Mouse (Mus musculus) Patski (cell line): Measurements from ENCODE around the gene Slc25a21. TPM values are rescaled to one million over a fixed set of nuclear protein-coding genes. Genes with fewer than 3 reads are reported as not detected.

Experiments used
- ATAC-seq: fragments of 100-300 bp; one replicate; pipeline ENCODE4 v1.8.0; 2021
- CTCF ChIA-PET: fragments of 350-600 bp; sonication (Branson Sonifier 250); formaldehyde crosslinking; loops from one replicate; lab custom pipeline; 2022; ENCODE audit warnings: inconsistent platforms; lab: Charles Lee
- POLR2A ChIA-PET: fragments of 350-600 bp; sonication (Branson Sonifier 250); formaldehyde crosslinking; loops from one replicate; lab custom pipeline; 2022; ENCODE audit warnings: antibody characterized with exemption, inconsistent platforms; lab: Charles Lee
- DNase-seq: peaks from one replicate; pipeline ENCODE4 v3.0.0-alpha.2; 2011; ENCODE audit warnings: low read depth, low spot score
- H3K27me3 ChIP-seq: fragments of 371-371 bp; one replicate; pipeline ENCODE4 v1.5.1; 2021
- CTCF ChIP-seq: fragments of 100-300 bp; IDR thresholded peaks from one replicate; pipeline ENCODE4 v1.5.1; 2021
- in situ Hi-C: fragments of 300-500 bp; cut with MboI; formaldehyde crosslinking; loops from 3 replicates; pipeline ENCODE4 v1.11.1; 2018; ENCODE audit warnings: low pct_unique_long_range_greater_than_20kb, mixed read lengths
- polyA plus RNA-seq: library from polyadenylated mRNA; unstranded; gene quantifications from one replicate; pipeline ENCODE4 v1.2.3, GENCODE M21; 2021

Gene Slc25a21
- polyA plus RNA-seq, 1 experiment from 2014 or later: 1.1 TPM

DNA sequence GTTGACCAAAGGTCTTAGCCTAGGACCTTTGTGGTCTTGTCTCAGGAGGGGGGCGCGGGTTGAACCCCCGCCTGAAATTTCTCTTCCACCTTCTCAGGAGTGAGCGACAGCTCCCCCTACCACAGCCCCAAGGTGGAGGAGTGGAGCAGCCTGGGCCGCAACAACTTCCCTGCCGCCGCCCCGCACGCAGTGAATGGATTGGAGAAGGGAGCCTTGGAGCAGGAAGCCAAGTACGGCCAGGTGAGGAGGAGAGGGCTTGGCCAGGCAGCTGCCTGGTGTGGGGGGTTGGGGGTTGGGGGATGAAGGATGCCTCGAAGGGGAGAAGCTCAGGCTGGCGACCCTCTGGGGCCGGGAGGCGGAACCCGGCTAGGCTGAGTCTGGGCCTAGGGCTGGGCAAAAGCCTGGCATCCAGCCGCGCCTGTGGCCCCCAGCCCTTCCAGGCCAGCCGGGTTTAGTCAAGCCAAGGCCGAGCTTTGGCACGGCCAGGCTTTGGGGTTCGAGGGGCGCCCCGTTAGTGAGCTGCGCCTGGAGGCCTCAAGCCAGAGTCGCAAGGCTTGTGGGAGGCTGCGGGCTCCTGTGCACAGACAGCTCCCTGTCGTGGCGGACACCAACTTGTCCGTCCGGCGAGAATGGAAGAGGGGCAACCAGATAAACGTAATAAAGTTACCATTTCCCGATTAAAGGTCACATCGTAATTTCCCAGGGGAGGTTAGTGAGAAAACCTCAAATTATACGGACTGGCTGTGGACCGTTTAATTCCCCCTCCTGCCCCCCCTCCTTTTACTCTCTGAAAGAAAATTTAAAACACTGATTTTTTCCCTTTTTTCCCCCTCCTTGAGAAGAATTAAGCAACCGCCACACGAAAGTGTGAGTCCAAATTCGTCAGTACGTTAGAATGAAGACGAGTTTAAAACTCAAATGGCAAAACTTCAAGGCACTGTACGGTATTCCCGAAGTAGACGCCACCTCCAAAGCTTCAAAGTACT lies 497.1 kb downstream of the Slc25a21 start:
- no peak for ATAC-seq
- in situ Hi-C loops: loop anchor here (10.0 kb wide), 1 partner anchor 205 kb away; no protein-coding TSS in a partner anchor
- POLR2A ChIA-PET: no interaction called here
- TF ChIP-seq CTCF: no peak
- no peak for DNase-seq
- CTCF ChIA-PET: no interaction called here
- H3K27me3 ChIP-seq: no peaks in the 10 kb centered on the region

DNA sequence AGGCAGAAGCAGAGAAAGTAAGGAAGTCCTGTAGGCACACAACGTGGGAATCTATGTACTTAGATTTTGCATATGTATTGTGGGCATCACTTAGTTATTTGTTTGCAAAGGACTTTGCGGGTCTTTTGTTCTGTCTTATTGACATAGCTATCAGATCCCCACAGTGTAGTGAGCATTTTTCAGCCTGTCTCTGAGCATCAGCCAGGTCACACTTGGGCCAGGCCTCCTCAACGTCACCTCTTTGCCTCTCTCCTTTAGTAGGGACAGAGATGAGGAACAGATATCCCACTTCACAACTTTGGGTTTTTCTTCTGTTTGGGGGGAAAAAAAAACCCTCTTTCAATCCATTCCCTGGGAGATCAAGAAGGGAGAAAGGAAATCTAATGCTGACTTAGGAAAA lies 497.9 kb downstream of the Slc25a21 start:
- ChIA-PET POLR2A (no interaction called here), CTCF (no interaction called here)
- no peaks in the 10 kb centered on the region for H3K27me3 ChIP-seq
- no peak for DNase-seq
- TF ChIP-seq CTCF: no peak
- in situ Hi-C loops: loop anchor here (10.0 kb wide), 1 partner anchor 205 kb away; no protein-coding TSS in a partner anchor
- no peak for ATAC-seq

DNA sequence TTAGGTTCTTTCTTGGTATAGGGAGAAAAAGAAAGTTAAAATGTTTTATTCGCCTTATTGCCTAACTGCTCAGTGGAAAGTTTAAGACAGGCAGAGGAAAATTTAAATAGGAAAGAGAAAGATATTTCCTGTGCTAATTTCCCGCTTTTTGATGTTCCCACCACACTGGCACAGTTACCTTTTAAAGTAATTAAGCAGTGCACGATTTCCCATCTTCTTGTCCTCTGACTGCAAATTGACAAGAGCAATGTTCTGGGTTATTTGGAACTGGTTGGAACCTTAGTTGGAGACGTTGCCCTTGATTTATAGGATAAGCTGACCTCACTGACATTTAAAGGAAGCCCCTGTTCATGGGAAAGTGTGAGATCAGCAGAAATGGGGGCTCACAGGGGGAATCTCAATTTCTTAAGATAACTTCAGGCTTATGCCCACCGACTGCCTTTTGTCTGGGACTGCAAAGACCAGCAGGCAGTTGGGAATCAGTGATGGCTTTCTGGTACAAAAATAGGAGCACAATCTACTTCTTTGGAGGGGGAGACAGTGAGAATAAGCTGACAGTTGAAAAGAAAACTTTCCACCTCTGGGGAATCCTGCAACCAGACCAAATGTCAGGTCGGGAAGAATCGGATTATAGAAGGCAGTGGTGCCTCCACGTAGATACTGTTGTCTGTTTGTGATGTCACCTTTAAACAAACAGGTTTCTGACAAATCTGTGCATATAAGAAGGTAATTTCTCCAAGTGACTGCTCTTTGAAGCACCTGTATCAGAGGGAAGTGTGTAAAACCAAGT lies 498.9 kb downstream of the Slc25a21 start:
- no peak for ATAC-seq
- TF ChIP-seq CTCF: no peak
- ChIA-PET CTCF (no interaction called here), POLR2A (no interaction called here)
- in situ Hi-C loops: loop anchor here (10.0 kb wide), 1 partner anchor 206 kb away; no protein-coding TSS in a partner anchor
- no peaks in the 10 kb centered on the region for H3K27me3 ChIP-seq
- no peak for DNase-seq

DNA sequence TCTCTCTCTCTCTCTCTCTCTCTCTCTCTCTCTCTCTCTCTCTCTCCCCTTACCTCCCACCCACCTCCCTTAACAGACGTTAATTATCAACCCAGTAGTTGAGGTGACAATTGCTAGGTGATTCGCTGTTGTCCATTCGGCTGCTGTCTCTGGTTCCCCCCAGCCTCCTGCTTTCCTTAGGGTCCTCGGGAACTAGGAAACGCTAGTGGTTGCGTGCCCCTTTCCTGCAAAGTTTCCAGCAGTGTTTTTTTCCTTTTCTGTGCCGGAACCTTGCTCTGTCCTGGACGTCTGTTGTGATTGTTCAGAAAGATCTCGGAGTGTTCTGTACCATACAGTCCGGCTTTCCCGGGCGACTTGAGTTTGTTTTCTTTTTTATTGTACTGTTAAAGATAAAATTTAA lies 499.5 kb downstream of the Slc25a21 start:
- ATAC-seq (no peak), DNase-seq (no peak)
- ChIA-PET POLR2A (no interaction called here), CTCF (no interaction called here)
- in situ Hi-C loops: loop anchor here (10.0 kb wide), 1 partner anchor 207 kb away; no protein-coding TSS in a partner anchor
- no peaks in the 10 kb centered on the region for H3K27me3 ChIP-seq
- TF ChIP-seq CTCF: no peak

DNA sequence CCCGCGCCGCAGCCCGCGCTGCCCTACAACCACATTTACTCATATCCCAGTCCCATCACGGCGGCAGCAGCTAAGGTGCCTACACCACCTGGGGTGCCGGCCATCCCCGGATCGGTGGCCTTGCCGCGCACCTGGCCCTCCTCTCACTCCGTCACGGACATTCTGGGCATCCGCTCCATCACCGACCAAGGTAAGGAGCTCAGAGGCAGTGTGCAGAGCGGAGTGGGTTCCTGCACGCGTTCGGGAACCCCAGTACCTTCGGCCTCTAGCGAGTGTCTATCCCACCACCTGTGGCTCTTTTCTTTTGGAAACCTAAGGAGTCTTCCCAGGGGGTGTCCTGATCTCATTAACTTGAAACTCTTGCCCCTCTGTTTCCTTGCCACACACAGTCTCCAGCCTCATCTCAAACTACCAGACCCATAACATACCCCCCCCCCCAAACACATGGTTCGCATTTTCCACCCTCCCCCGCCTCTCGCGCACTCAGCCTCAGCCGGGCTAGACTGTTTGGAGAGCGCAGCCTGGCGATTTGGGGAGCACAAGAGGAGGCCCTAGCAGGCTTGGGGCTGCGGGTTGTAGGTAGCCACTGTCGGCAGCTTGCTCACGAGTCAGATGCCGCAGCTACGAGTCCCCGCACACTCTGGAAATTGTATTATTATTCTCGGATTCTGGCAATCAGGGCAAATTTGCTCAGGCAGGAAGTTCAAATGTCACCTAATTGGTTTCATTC lies 500.1 kb downstream of the Slc25a21 start:
- no peaks in the 10 kb centered on the region for H3K27me3 ChIP-seq
- no peak for DNase-seq
- CTCF ChIA-PET: no interaction called here
- POLR2A ChIA-PET: no interaction called here
- TF ChIP-seq CTCF: no peak
- ATAC-seq: no peak
- in situ Hi-C loops: loop anchor here (10.0 kb wide), 1 partner anchor 208 kb away; no protein-coding TSS in a partner anchor

DNA sequence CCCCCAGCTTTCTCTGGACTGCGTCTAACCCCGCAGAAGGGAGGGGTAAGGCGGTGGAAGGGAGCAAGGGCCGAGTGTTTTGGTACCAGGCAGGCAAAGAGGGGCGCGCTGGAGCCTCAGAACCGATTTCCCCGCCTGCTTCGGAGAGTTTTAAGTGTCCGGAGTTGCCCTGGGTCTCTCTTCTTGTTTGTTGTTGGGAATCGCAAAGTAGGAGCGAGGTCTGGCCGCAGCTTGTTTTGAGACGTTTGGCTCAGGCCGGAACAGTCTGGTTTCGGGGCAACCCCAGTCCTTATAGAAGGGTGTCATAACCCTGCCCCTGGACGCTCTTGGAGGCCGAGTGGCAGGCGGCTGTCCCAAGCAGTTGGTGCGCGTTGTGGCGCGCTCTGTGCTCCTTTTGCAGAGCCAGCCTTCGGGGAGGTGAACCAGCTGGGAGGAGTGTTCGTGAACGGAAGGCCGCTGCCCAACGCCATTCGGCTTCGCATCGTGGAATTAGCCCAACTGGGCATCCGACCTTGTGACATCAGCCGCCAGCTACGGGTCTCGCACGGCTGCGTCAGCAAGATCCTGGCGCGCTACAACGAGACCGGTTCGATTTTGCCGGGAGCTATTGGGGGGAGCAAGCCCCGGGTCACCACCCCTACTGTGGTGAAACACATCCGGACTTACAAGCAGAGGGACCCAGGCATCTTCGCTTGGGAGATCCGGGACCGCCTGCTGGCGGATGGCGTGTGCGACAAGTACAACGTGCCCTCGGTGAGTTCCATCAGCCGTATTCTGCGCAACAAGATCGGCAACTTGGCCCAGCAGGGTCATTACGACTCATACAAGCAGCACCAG lies 500.9 kb downstream of the Slc25a21 start:
- ChIA-PET POLR2A (interaction anchor here (1.0 to 1.1 kb wide), 2 partner anchors 18 to 214 kb away, joined by 3 to 4 read pairs; no protein-coding TSS in a partner anchor), CTCF (interaction anchor here (1.3 kb wide), 1 partner anchor 289 kb away, joined by 5 read pairs; no protein-coding TSS in a partner anchor)
- H3K27me3 ChIP-seq: no peaks in the 10 kb centered on the region
- in situ Hi-C loops: loop anchor here (10.0 kb wide), 1 partner anchor 208 kb away; no protein-coding TSS in a partner anchor
- peak; percentile 10 for ATAC-seq
- DNase-seq: no peak
- no peak for TF ChIP-seq CTCF

DNA sequence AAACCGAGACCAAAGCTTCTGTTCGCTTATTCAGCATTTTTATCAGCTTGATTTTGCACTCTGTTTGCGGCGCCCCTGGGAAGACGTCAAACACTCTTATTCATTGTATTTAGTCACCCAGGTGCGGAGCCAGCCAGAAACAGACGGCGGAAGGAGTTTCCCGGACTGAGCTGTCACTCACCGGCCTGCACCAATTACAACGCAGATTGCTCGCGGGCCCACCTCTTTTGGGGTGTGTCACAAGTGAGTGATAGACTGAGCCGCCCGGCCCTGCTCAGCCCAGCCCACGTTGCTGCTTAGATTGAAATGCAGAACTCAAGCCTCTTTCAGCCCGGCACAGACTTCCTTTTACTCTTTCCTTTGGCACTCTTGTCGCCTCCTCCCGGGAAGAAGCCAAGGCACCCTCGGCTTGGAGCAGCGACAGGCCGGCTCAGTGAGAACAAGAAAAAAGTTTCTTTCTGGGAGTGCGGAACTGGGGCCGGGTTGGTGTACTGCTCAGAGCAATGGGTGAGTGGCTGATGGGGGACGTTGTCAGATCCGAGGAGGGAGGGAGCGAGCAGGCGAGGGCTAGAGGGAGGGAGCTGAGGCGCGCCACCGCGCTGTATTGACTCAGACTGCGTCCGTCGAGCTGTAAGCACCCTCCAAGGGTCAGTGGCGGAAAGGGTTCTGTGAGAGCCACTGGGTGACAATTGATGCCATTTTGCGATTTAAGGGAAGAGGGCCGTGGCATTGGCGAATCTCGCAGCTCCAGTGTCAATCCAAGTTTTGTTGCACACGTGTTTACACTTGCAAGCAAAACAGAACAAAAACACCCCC lies 501.7 kb downstream of the Slc25a21 start:
- POLR2A ChIA-PET: interaction anchor here (1.0 to 1.1 kb wide), 2 partner anchors 19 to 214 kb away, joined by 3 to 4 read pairs; no protein-coding TSS in a partner anchor
- TF ChIP-seq CTCF: no peak
- no peaks in the 10 kb centered on the region for H3K27me3 ChIP-seq
- CTCF ChIA-PET: interaction anchor here (1.3 kb wide), 1 partner anchor 290 kb away, joined by 5 read pairs; no protein-coding TSS in a partner anchor
- in situ Hi-C loops: loop anchor here (10.0 kb wide), 1 partner anchor 209 kb away; no protein-coding TSS in a partner anchor
- peak; percentile 73 for DNase-seq
- ATAC-seq: peak; percentile 99

DNA sequence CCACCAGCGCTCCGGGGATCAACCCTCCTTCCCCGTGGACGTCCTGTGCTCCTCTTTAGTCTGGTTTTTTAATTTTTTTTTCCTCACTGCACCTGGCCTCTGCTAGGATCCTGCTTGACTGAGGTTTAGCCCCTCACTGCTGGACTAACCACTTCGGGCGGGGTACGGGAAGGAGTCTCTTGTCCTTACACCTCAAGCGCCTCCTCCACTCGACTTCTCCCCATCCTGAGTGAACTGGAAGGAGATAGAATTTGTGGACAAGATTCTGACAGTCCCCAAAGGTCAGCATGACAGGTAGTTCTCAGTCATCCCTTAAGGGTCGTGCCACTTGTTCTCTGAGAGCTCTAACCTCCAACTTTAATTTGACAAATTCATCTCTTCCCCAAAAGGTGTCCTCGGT lies 502.3 kb downstream of the Slc25a21 start:
- DNase-seq (no peak), ATAC-seq (no peak)
- in situ Hi-C loops: loop anchor here (10.0 kb wide), 1 partner anchor 210 kb away; no protein-coding TSS in a partner anchor
- TF ChIP-seq CTCF: no peak
- POLR2A ChIA-PET: no interaction called here
- CTCF ChIA-PET: interaction anchor here (1.3 kb wide), 1 partner anchor 290 kb away, joined by 5 read pairs; no protein-coding TSS in a partner anchor
- no peaks in the 10 kb centered on the region for H3K27me3 ChIP-seq
